Comparison of ENCODE assay signal across 12 mouse cellular contexts in genomic region chr19:53198706-53199572, GRCm38 (mm10). TPM values are rescaled to one million over a fixed set of nuclear protein-coding genes. Genes with fewer than 3 reads are reported as not detected.
A peak's percentile ranks its signal among the peaks of the same experiment; 100 is the strongest.
DNase-seq lines count a peak whose midpoint lies in the region; ATAC-seq and TF ChIP-seq lines count a peak whose summit lies in the region.
"Had no signal": no experiment of that assay in that cellular context is flagged by ENCODE, and none has a peak within 500 bp of the region (broad histone marks: within the 10 kb centered on the region; RNA-seq: fewer than 3 reads in every experiment).

No protein-coding gene starts in this region.

- peak overlapping the region; percentile 27; the same call in 1 of the 2 replicates for H3K4me3 ChIP-seq in kidney, adult 2 months (ENCODE audit: insufficient read depth, low read depth, low read length)
- no peak overlapping the region for H3K4me3 ChIP-seq in kidney, embryonic 16.5 days (ENCODE audit: low read length)
- H3K4me3 ChIP-seq in liver, postnatal 0 days (ENCODE audit: low read depth, low read length) = no peak overlapping the region
- H3K4me3 ChIP-seq in intestine, embryonic 15.5 days (replicated peaks) = no peak overlapping the region
- H3K4me3 ChIP-seq: embryonic facial prominence, embryonic 12.5 days; limb, embryonic 13.5 days had no signal

- peak; percentile 38; the same call in 1 of the 2 replicates for TF ChIP-seq EP300 in liver, postnatal 0 days (IDR thresholded peaks at IDR 0.05; ENCODE audit: low read depth)

- H3K9ac ChIP-seq in kidney, embryonic 16.5 days (replicated peaks; ENCODE audit: low read length) = no peak overlapping the region
- no peak overlapping the region; the same call in 1 of the 2 replicates for H3K9ac ChIP-seq in liver, postnatal 0 days (replicated peaks)
- H3K9ac ChIP-seq in intestine, embryonic 15.5 days = no peak overlapping the region
- H3K9ac ChIP-seq: embryonic facial prominence, embryonic 12.5 days; limb, embryonic 13.5 days had no signal

- no peak for TF ChIP-seq POLR2A in kidney, adult 2 months (IDR thresholded peaks at IDR 0.05; ENCODE audit: low read depth, low read length)

- H3K36me3 ChIP-seq in kidney, adult 2 months (ENCODE audit: control insufficient read depth, insufficient read depth, low read length) = no peaks in the 10 kb centered on the region
- H3K36me3 ChIP-seq in kidney, embryonic 16.5 days (ENCODE audit: insufficient read depth, low read length) = peaks cover 4% of the 10 kb centered on the region
- H3K36me3 ChIP-seq in liver, postnatal 0 days (replicated peaks; ENCODE audit: insufficient read depth, low read length) = peaks cover 6% of the 10 kb centered on the region
- no peaks in the 10 kb centered on the region; the same call in none of the 2 replicates for H3K36me3 ChIP-seq in intestine, embryonic 15.5 days

- no peak for TF ChIP-seq CTCF in kidney, adult 2 months (conservative IDR thresholded peaks at IDR 0.05; ENCODE audit: insufficient read depth, insufficient read length, low read depth, low read length)
- TF ChIP-seq CTCF in liver, postnatal 0 days (IDR thresholded peaks at IDR 0.05; ENCODE audit: low read depth) = no peak

- no peak overlapping the region for H3K4me2 ChIP-seq in kidney, embryonic 16.5 days (replicated peaks; ENCODE audit: low read depth, low read length)
- 0 out of 2 replicates have a peak overlapping the region, but pooled peaks have one; percentile 5 for H3K4me2 ChIP-seq in liver, postnatal 0 days (ENCODE audit: low read depth, low read length)
- no peak overlapping the region for H3K4me2 ChIP-seq in intestine, embryonic 15.5 days (replicated peaks)
- H3K4me2 ChIP-seq: embryonic facial prominence, embryonic 12.5 days; limb, embryonic 13.5 days had no signal

- 55% methylated on average over 17 of the region's 17 CpGs for WGBS in kidney, adult 2 months
- WGBS in kidney, embryonic 16.5 days = 75% methylated on average over 17 of the region's 17 CpGs
- WGBS in liver, postnatal 0 days (ENCODE audit: insufficient replicate concordance) = 67% methylated on average over 17 of the region's 17 CpGs
- WGBS in intestine, embryonic 15.5 days = 76% methylated on average over 17 of the region's 17 CpGs

- H3K4me1 ChIP-seq in kidney, adult 2 months (ENCODE audit: control insufficient read depth, insufficient read depth, low read length) = peaks cover 9% of the 10 kb centered on the region
- H3K4me1 ChIP-seq in kidney, embryonic 16.5 days (ENCODE audit: insufficient read depth, low read length) = peaks cover 3% of the 10 kb centered on the region; the same call in 1 of the 2 replicates
- H3K4me1 ChIP-seq in liver, postnatal 0 days (ENCODE audit: insufficient read depth) = peaks cover 16% of the 10 kb centered on the region
- peaks cover 6% of the 10 kb centered on the region; the same call in 1 of the 2 replicates for H3K4me1 ChIP-seq in intestine, embryonic 15.5 days (replicated peaks)

- ATAC-seq in kidney, embryonic 16.5 days (ENCODE audit: low FRiP score, low TSS enrichment) = no peak; the same call in 1 of the 2 replicates
- ATAC-seq in liver, postnatal 0 days = peak; percentile 62
- ATAC-seq in intestine, embryonic 15.5 days = no peak
- ATAC-seq: forebrain, embryonic 14.5 days had no signal

- no peaks in the 10 kb centered on the region for H3K9me3 ChIP-seq in kidney, embryonic 16.5 days (ENCODE audit: low read length)
- no peaks in the 10 kb centered on the region for H3K9me3 ChIP-seq in liver, postnatal 0 days (ENCODE audit: low read length)
- no peaks in the 10 kb centered on the region for H3K9me3 ChIP-seq in intestine, embryonic 15.5 days
- H3K9me3 ChIP-seq: embryonic facial prominence, embryonic 12.5 days; limb, embryonic 13.5 days had no signal

- DNase-seq in adrenal gland, adult 2 months = peak; percentile 28
- DNase-seq in adrenal gland, postnatal 10 days = no peak
- peak; percentile 65 for DNase-seq in kidney, adult 2 months
- DNase-seq in CD4-positive helper T cell, adult 2 months (ENCODE audit: low read depth, low spot score) = peak; percentile 68
- DNase-seq in liver, postnatal 0 days = no peak
- no peak for DNase-seq in embryo, embryonic 11 days
- DNase-seq: cerebellum, adult 11-12 months had no signal

- peak overlapping the region; percentile 72 for H3K27ac ChIP-seq in kidney, adult 2 months (ENCODE audit: insufficient read depth, low read depth, low read length)
- no peak overlapping the region for H3K27ac ChIP-seq in kidney, embryonic 16.5 days (ENCODE audit: low read length)
- H3K27ac ChIP-seq in liver, postnatal 0 days (ENCODE audit: low read depth) = peak overlapping the region; percentile 25; the same call in 1 of the 2 replicates
- H3K27ac ChIP-seq in intestine, embryonic 15.5 days = no peak overlapping the region
- H3K27ac ChIP-seq: embryonic facial prominence, embryonic 12.5 days; limb, embryonic 13.5 days had no signal

- no peaks in the 10 kb centered on the region for H3K27me3 ChIP-seq in kidney, adult 2 months (replicated peaks; ENCODE audit: control insufficient read depth, insufficient read depth, low read length)
- H3K27me3 ChIP-seq in kidney, embryonic 16.5 days (ENCODE audit: insufficient read depth, low read length) = no peaks in the 10 kb centered on the region
- no peaks in the 10 kb centered on the region for H3K27me3 ChIP-seq in liver, postnatal 0 days (ENCODE audit: insufficient read depth, low read length)
- H3K27me3 ChIP-seq in intestine, embryonic 15.5 days (replicated peaks) = no peaks in the 10 kb centered on the region
- H3K27me3 ChIP-seq: embryonic facial prominence, embryonic 12.5 days; limb, embryonic 13.5 days had no signal

RNA-seq across cellular contexts. Expression of gene Add3, which starts 58.7 kb away (rescaled TPM):
- 10 to 100 TPM; 43.1 to 46.6 TPM for total RNA-seq in adrenal gland, adult 2 months (2021)
- 9.4 and 11.6 TPM in 2 replicates for polyA plus RNA-seq in adrenal gland, adult 2 months (2012; rRNA removed)
- 10 to 100 TPM; 77.6 to 89.0 TPM for total RNA-seq in adrenal gland, postnatal 10 days (2021)
- polyA plus RNA-seq in kidney, adult 2 months (2012; rRNA removed) = 52.9 and 61.6 TPM in 2 replicates
- 85.1 and 87.0 TPM in 2 replicates for polyA plus RNA-seq in kidney, embryonic 16.5 days (2015; fragmentation: Nextera tagmentation; extraction: Ambion mirVana)
- polyA plus RNA-seq in liver, postnatal 0 days (2015; fragmentation: Nextera tagmentation; extraction: Ambion mirVana) = 17.5 and 21.4 TPM in 2 replicates
- polyA plus RNA-seq in intestine, embryonic 15.5 days (2015; fragmentation: Nextera tagmentation; extraction: Ambion mirVana) = 119 and 133 TPM in 2 replicates

Comparison
In these comparisons a context has a peak if more than half of its experiments do, and no peak if none do; other contexts are left out.
1. DNase-seq: peak in adrenal gland, adult 2 months (single experiment), kidney, adult 2 months (single experiment) and CD4-positive helper T cell, adult 2 months (single experiment); none in adrenal gland, postnatal 10 days (single experiment), liver, postnatal 0 days (single experiment) and embryo, embryonic 11 days (single experiment).
2. H3K27ac ChIP-seq: peak in kidney, adult 2 months (single experiment) and liver, postnatal 0 days (single experiment); none in kidney, embryonic 16.5 days (single experiment) and intestine, embryonic 15.5 days (single experiment).